Mouse (Mus musculus) midbrain, embryonic 16.5 days (tissue): ENCODE results near the gene Dand5. TPM values are rescaled to one million over a fixed set of nuclear protein-coding genes. Genes with fewer than 3 reads are reported as not detected.

Source experiments
- ATAC-seq: fragments of 200-750 bp; cut with Nextera tagmentation; 2 replicates; pipeline ENCODE4 v1.8.0; 2017; ENCODE audit warnings: moderate TSS enrichment
- H3K27ac ChIP-seq: fragments of 300-500 bp; sonication (generic); 2 replicates; pipeline ENCODE4 v1.5.1; 2014; ENCODE audit warnings: mild to moderate bottlenecking, low read length, mixed read lengths
- H3K27me3 ChIP-seq: fragments of 300-500 bp; sonication (generic); 2 replicates; pipeline ENCODE4 v1.6.1; 2014; ENCODE audit warnings: low read depth, low read length, mixed read lengths; ENCODE audit not compliant: control insufficient read depth, insufficient read depth
- H3K36me3 ChIP-seq: fragments of 300-500 bp; sonication (generic); 2 replicates; pipeline ENCODE4 v1.6.1; 2014; ENCODE audit warnings: mild to moderate bottlenecking, low read length, moderate library complexity, mixed read lengths; ENCODE audit not compliant: control insufficient read depth, insufficient read depth
- H3K4me1 ChIP-seq: fragments of 300-500 bp; sonication (generic); 2 replicates; pipeline ENCODE4 v1.6.1; 2014; ENCODE audit warnings: mild to moderate bottlenecking, low read length, mixed read lengths; ENCODE audit not compliant: control insufficient read depth, insufficient read depth
- H3K4me2 ChIP-seq: fragments of 300-500 bp; sonication (generic); 2 replicates; pipeline ENCODE4 v1.6.1; 2014; ENCODE audit warnings: mild to moderate bottlenecking, low read length, mixed read lengths
- H3K4me3 ChIP-seq: fragments of 300-500 bp; sonication (generic); 2 replicates; pipeline ENCODE4 v1.5.1; 2014; ENCODE audit warnings: low read depth, mild to moderate bottlenecking, low read length, moderate library complexity, mixed read lengths
- H3K9ac ChIP-seq: fragments of 300-500 bp; sonication (generic); 2 replicates; pipeline ENCODE4 v1.6.1; 2014; ENCODE audit warnings: low read depth, low read length, mixed read lengths
- H3K9me3 ChIP-seq: fragments of 300-500 bp; sonication (generic); replicated peaks from 2 replicates; pipeline ENCODE4 v1.6.1; 2014; ENCODE audit warnings: mild to moderate bottlenecking, low read length, mixed read lengths; ENCODE audit not compliant: control insufficient read depth, poor library complexity, severe bottlenecking
- WGBS: fragments of 180-500 bp; shearing (Covaris S2); extraction: QIAGEN DNeasy Blood & Tissue Kit; methylation state at CpG from one replicate; pipeline ENCODE4 v1.1.7; 2014; 5-methylcytosine and 5-hydroxymethylcytosine counted together
- polyA plus RNA-seq: library from polyadenylated mRNA; unstranded; fragments of >200 nt; fragmentation: Nextera tagmentation; extraction: Ambion mirVana; gene quantifications from 2 replicates; pipeline ENCODE4 v1.2.1, GENCODE M21; 2015

The Dand5 gene
- polyA plus RNA-seq, 1 experiment from 2014 or later, result 12.4 TPM

- Histone ChIP-seq H3K9me3 (no peaks in the 10 kb centered on the region), H3K9ac (no peak overlapping the region), H3K36me3 (no peaks in the 10 kb centered on the region), H3K4me3 (no peak overlapping the region), H3K4me2 (no peak overlapping the region), H3K27ac (no peak overlapping the region), H3K4me1 (peaks cover 2% of the 10 kb centered on the region; the same call in 1 of the 2 replicates), H3K27me3 (no peaks in the 10 kb centered on the region)
- 76% methylated on average over 4 of the region's 4 CpGs for WGBS
- no peak for ATAC-seq
Observed at GRCm38 (mm10) chr8:84825636-84826035, 3.0 kb upstream of the Dand5 start.

DNA sequence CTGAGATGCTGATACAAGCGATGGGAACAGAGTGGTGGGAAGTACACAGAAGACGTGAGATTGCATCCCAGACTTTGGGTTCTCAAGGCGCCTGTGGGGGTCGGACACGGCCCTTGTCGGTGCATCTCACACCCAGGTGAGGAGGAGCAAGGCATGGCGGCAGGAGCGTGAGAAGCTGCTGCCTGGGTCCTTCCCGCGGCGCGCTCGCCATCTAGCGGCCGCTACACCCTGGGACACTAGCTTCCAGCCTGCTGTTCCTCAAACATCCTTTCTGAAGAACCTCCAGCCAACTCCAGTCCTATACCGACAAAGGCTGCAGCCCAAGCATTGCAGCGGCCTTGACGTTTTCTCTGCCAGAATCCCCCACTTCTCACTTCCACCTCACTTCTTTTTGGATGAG is 1.0 kb upstream of the Dand5 start:
- H3K9ac ChIP-seq, result peak overlapping the region; percentile 25; the same call in 1 of the 2 replicates
- peak; percentile 91 for ATAC-seq
- WGBS, result 2% methylated on average over 18 of the region's 18 CpGs

DNA sequence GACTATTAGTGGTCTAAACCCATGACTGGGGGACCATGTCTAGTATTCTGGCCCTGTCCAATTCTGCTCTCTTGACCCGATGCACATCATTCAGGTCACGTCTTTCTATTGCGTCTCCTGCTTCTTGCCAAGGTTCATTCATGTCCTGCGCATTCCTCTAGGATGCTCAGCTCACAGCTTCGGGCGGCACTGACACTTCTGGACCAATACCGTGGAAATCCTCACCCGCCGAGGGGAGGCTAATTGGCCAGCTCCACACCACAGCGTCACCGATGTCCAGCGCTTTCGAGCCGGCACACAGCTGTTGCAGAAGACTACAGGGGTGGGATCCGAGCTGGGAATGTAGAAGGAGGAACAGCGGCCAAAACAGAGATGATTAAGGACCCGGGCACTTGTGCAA is 6.5 kb downstream of the Dand5 start:
- peaks cover 15% of the 10 kb centered on the region for H3K4me1 ChIP-seq
- 74% methylated on average over 17 of the region's 17 CpGs for WGBS
- no peak overlapping the region for H3K27ac ChIP-seq
- H3K4me2 ChIP-seq, result no peak overlapping the region
- H3K36me3 ChIP-seq, result no peaks in the 10 kb centered on the region
- peaks cover 4% of the 10 kb centered on the region; the same call in 1 of the 2 replicates for H3K27me3 ChIP-seq
- ATAC-seq, result no peak
- H3K9ac ChIP-seq, result no peak overlapping the region
- H3K4me3 ChIP-seq, result no peak overlapping the region
- no peaks in the 10 kb centered on the region for H3K9me3 ChIP-seq

More for the DNA sequence above, 1.0 kb upstream of the Dand5 start:
- H3K4me1 ChIP-seq, result peaks cover 2% of the 10 kb centered on the region; the same call in 1 of the 2 replicates
- no peak overlapping the region for H3K27ac ChIP-seq
- H3K36me3 ChIP-seq, result no peaks in the 10 kb centered on the region
- H3K4me3 ChIP-seq, result peak overlapping the region; percentile 22; the same call in 1 of the 2 replicates
- H3K4me2 ChIP-seq, result peak overlapping the region; percentile 48
- no peaks in the 10 kb centered on the region for H3K9me3 ChIP-seq
- no peaks in the 10 kb centered on the region for H3K27me3 ChIP-seq

DNA sequence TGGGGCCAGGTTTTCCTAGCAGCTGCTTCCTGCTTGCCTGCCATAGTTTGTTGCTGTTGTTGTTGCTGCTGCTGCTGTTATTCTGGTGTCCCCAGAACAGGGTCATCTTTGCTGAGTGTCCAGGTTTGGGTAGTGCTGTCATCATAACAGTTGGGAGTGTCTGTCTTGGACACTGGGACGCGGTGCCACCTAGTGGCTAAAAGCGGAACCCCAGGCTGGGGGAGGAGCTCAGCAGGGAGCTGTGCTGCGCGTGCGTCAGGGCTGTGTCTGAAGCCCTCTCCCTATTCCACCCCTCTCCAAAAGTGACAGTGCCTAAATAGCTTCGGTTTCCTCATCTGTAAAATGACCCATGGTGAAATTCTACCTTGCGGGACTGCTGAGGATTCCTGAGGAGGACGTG is 7.1 kb downstream of the Dand5 start:
- Histone ChIP-seq H3K27ac (peak overlapping the region; percentile 41; the same call in 1 of the 2 replicates), H3K4me1 (peaks cover 15% of the 10 kb centered on the region), H3K9me3 (no peaks in the 10 kb centered on the region), H3K27me3 (peaks cover 4% of the 10 kb centered on the region; the same call in 1 of the 2 replicates), H3K36me3 (no peaks in the 10 kb centered on the region), H3K4me3 (no peak overlapping the region), H3K9ac (no peak overlapping the region), H3K4me2 (no peak overlapping the region)
- 10% methylated on average over 9 of the region's 9 CpGs for WGBS
- peak; percentile 47; the same call in 1 of the 2 replicates for ATAC-seq

GRCm38 (mm10) chr8:84814555-84815441 is 7.8 kb downstream of the Dand5 start:
- Histone ChIP-seq H3K9me3 (no peaks in the 10 kb centered on the region), H3K9ac (0 out of 2 replicates have a peak overlapping the region, but pooled peaks have one; percentile 30), H3K4me3 (no peak overlapping the region), H3K27ac (peak overlapping the region; percentile 41; the same call in 1 of the 2 replicates), H3K36me3 (no peaks in the 10 kb centered on the region), H3K4me1 (peaks cover 15% of the 10 kb centered on the region), H3K27me3 (peaks cover 4% of the 10 kb centered on the region; the same call in 1 of the 2 replicates), H3K4me2 (no peak overlapping the region)
- 30% methylated on average over 18 of the region's 19 CpGs for WGBS
- 0 out of 2 replicates have a peak, but pooled peaks have one; percentile 11 for ATAC-seq

- peaks cover 15% of the 10 kb centered on the region for H3K4me1 ChIP-seq
- H3K27me3 ChIP-seq, result peaks cover 4% of the 10 kb centered on the region; the same call in 1 of the 2 replicates
- H3K4me3 ChIP-seq, result no peak overlapping the region
- no peak overlapping the region for H3K9ac ChIP-seq
- no peaks in the 10 kb centered on the region for H3K9me3 ChIP-seq
- 71% methylated on average over 11 of the region's 11 CpGs for WGBS
- no peaks in the 10 kb centered on the region for H3K36me3 ChIP-seq
- H3K27ac ChIP-seq, result no peak overlapping the region
- ATAC-seq, result no peak
- H3K4me2 ChIP-seq, result no peak overlapping the region
Observed at GRCm38 (mm10) chr8:84814240-84814554, 8.4 kb downstream of the Dand5 start.

DNA sequence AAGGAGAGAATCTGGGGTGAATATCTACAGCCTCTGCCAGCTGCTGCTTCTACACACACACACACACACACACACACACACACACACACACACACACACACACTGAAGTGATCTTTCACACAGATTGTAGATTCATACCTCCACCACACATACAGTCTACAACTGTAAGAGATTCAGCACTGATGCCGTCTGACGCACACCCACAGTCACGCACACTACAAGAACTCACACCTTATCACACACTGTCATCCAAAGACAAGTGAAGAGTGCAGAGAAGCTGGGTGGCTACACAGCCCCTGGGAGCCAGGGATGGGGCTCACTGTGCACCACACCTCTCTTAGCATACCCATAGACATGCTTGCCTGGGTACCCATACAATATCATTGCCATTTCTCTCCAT is 8.8 kb downstream of the Dand5 start:
- Histone ChIP-seq H3K9ac (no peak overlapping the region), H3K9me3 (no peaks in the 10 kb centered on the region), H3K4me1 (peaks cover 15% of the 10 kb centered on the region), H3K4me3 (no peak overlapping the region), H3K27ac (no peak overlapping the region), H3K4me2 (no peak overlapping the region), H3K27me3 (peaks cover 4% of the 10 kb centered on the region; the same call in 1 of the 2 replicates), H3K36me3 (no peaks in the 10 kb centered on the region)
- 96% methylated on average over 3 of the region's 3 CpGs for WGBS
- no peak for ATAC-seq

GRCm38 (mm10) chr8:84813059-84813458 is 9.6 kb downstream of the Dand5 start:
- ATAC-seq, result no peak
- no peak overlapping the region for H3K4me2 ChIP-seq
- H3K36me3 ChIP-seq, result no peaks in the 10 kb centered on the region
- no peak overlapping the region for H3K27ac ChIP-seq
- peaks cover 15% of the 10 kb centered on the region for H3K4me1 ChIP-seq
- H3K9ac ChIP-seq, result no peak overlapping the region
- 2% methylated on average over 5 of the region's 5 CpGs for WGBS
- no peaks in the 10 kb centered on the region for H3K9me3 ChIP-seq
- H3K27me3 ChIP-seq, result peaks cover 8% of the 10 kb centered on the region; the same call in 1 of the 2 replicates
- no peak overlapping the region for H3K4me3 ChIP-seq

GRCm38 (mm10) chr8:84811303-84811702 is 11.3 kb downstream of the Dand5 start:
- peaks cover 11% of the 10 kb centered on the region for H3K27me3 ChIP-seq
- WGBS, result 9% methylated on average over 10 of the region's 10 CpGs
- peaks cover 15% of the 10 kb centered on the region for H3K4me1 ChIP-seq

More at GRCm38 (mm10) chr8:84811303-84811702, 11.3 kb downstream of the Dand5 start:
- Histone ChIP-seq H3K9ac (peak overlapping the region; percentile 10; the same call in 1 of the 2 replicates), H3K4me3 (peak overlapping the region; percentile 27), H3K4me2 (peak overlapping the region; percentile 56), H3K9me3 (no peaks in the 10 kb centered on the region), H3K36me3 (no peaks in the 10 kb centered on the region), H3K27ac (peak overlapping the region; percentile 48)
- ATAC-seq, result no peak
